Mouse (Mus musculus) thymus, postnatal 14 days (tissue): ENCODE results near the gene Prkce.

Experiments
- DNase-seq: peaks from one replicate; pipeline ENCODE4 v3.0.0; 2021

The Prkce gene

DNA sequence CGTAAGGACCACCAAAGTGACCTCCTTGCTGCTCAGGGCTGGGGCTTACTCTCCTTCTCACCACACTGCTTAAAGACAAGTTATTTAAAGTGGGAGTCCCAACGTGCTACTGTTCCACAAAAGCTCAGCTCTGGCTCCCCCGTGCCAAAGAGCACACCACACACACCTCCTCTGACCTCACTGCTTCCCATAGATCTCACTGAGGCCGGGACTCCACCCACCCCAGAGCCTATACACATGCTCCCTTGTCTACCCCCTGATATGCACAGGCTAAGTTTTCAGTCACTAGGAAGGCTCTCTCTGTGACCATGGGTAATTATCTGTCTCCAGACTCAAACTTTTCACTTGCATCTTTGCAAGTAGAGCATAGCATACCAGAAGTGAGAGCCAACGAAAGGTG, 170.7 kb downstream of the Prkce start:
- DNase-seq = no peak

GRCm38 (mm10) chr17:86344032-86344431, 176.4 kb downstream of the Prkce start:
- no peak for DNase-seq

GRCm38 (mm10) chr17:86345234-86346005, 177.8 kb downstream of the Prkce start:
- no peak for DNase-seq

DNA sequence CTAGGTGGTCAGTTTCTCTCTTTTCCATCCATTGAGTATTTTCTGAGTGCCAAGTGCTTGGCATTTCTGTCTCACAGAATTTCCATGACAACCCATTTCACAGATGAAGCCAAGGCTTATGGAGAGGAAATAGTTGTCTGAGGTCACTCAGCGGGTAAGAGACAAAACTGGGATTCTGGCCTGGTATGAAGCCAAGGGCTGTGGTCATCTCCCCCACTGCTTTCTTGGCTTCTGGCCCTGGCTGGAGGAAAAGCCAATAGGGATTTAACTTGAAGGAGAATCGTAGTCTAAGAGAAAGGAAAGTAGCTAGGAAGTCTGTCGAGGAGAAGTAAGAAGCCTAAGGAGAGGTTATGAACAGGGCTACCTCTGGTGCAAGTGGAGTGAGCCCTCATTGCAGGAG, 182.7 kb downstream of the Prkce start:
- no peak for DNase-seq

DNA sequence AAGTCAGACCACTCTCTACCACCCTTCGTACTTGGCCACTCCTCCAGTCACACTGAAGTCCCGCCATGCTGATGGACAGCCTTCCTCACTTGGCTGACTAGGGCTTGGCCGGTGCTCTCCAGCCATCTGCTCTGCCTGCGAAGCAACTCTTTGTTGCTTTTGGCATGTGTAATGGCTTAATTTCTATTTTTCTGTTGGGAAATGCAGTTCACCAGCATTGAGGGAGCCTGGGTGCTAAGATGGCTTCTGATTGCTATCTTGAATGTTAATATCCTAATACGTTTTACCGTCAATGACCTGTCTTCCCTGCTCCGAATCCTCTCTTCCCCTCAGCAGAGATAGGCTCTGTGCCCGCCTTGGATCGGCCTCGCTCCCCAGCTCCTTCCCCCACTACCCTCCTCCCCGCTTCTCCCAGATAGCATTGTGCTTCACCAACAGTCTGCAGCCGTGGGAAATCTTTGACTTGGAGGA, 183.2 kb downstream of the Prkce start:
- no peak for DNase-seq

GRCm38 (mm10) chr17:86351282-86351681, 183.7 kb downstream of the Prkce start:
- DNase-seq = no peak

DNA sequence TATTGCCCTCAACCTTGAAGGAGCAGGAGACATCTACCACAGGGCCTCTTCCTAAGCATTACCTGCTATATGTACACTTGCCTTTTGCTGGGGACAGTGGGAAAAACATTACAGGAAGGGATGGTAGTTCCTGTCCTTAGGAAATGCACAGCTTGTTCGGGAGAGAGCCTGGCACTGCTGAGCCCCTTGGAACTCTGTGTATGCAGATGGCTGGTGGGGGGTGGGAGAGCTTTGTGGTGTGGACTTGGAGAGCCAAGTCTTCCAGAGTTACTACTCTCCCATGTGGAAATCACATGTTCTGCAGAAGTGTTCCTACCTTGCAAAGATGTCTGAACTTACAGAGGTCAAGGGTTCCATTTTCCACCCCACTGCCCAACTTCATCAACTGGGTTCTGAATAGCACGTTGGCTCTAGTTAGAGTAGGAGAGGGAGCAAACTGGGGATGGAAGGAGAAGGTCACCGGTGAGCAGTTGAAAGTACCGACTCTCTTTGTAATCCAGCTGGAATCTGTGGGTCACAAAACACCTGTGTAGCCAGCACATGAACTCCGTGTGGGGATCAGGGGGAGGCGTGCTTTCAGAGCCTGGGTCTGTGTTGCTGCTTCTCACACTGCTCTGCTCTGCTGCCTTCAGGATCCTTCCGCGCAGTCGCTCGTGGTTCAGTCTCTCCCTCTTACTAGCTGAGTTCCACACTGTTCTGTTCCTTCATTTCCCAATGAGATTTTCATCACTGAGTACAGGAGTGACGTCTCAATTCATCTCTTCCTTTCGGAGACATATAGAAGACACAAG, 184.9 kb downstream of the Prkce start:
- DNase-seq = no peak

- DNase-seq = peak; percentile 56
Observed at GRCm38 (mm10) chr17:86353679-86354078, 186.1 kb downstream of the Prkce start.

DNA sequence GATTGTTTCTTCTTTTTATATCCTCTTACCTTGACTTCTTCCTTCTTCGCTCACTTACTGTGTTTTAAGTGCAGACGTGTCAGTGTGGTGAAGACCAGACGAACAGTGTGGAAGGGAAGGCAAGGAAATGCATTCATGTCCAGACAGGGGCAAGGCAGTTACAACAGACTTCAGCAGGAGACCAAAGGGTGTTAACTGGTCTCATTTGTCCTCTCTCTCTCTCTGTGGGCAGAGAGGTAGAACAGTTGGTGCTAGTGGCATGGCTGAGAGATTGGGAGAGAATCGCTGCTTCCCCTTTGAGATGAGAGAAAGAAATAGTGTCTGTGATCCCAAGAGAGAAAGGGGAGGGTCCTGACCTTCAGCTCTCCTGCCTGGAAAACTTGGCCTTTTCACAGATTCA, 186.5 kb downstream of the Prkce start:
- DNase-seq = no peak

DNA sequence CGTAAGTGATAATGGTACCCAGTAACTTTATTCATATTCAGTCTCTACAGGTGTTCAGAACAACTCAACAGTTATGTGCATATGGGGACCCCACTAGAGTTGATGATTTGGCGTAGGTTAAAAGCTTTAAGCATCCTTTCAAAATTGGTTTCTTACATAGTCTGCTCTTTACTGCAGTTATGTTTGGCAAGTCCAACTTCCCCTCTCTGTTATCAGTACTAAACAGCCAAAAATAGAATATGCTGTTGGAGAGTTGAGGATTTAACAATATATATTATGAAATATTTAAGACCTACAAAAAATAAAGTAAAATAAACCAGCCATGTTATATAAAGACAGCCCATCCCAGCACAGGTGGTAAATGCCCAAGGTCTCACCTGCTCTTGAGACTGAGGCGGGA, 187.3 kb downstream of the Prkce start:
- DNase-seq = no peak

GRCm38 (mm10) chr17:86355318-86355717, 187.7 kb downstream of the Prkce start:
- no peak for DNase-seq

DNA sequence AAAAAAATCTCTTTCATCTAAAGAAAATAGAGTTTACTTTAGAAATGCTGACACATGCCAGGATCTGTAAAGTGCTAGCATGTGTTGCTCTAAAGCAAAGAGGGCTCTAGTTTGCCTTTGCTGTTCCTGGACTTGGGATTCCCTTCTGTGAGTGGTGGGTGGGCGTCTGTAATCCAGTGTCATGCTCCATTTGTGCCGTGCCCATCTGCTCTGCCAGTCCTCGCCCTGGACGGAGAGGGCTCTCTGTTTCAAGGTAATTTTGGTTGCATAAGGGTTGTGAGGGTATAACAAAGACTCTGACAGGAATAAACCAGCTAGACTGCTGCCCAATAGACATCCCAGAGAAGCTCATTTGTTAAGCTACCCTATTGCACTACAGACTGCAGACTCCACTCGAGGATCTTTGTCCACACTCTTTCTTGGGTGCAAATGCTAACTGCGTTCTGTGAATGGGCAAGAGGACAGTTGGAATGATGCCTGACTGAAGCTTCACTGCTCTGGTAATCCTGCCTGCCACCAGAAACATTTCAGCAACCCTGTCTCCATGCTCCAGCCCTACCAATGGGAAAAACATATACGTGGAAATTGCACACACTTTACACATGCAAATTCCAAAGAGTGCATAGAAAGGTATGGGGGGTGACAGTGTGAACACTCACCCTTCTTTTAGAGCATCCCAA, 188.3 kb downstream of the Prkce start:
- no peak for DNase-seq

DNA sequence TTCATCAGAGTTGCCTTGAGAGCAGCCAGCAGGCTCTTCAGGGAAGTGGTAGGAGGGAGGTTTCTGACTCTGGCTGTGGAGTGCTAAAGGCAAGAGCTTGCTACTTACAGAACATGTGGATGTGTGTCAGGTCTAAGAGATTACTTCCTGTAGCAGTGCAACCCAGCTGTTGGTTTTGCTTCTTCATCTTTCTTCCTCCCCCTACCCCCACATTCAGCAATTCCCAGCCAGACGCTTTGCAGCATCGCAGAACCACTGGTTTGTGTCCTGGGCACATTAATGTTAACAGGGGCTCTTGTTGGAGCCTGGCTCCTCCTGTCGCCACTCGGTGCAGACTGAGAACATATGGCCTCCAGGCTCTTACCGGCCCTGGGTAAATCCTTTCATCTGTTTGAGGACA, 190.8 kb downstream of the Prkce start:
- peak; percentile 25 for DNase-seq

DNA sequence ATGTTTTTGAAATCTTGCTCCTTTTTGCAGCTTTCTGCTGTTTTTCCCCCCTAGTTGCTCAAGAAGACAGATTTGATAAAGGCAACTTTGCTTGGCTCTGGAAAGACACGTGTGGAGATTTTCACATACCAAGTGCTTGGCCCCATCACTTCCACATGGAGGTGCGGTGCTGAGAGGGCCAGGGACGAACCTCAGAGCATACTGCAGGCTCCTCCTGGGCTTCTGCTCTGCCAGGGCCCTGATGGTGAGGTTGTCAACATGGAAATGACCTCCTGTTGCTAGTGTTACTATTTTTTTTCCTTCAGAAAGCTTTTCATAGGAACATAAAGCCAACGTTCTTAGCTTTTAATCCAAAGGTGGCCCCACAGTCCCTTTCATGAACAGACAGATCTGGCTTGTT, 191.3 kb downstream of the Prkce start:
- no peak for DNase-seq

DNA sequence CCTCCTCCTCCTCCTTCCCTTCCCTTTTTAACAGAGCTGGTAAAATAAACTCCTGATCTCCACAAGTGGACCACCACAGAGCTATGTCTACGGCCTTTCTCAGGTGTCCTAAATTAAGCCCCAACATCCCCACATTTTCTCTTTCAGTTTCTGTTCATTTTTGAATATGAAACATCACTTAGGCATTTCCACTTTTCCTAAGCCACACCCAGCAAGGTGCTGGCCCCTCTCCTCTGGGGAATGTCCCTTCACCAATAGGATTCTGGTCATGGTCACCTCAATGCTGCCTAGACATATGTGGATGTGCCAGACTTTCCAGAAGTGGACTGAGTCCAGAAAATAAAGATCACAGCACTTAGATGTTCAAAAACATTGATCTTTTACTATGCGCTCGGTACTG, 193.3 kb downstream of the Prkce start:
- no peak for DNase-seq

DNA sequence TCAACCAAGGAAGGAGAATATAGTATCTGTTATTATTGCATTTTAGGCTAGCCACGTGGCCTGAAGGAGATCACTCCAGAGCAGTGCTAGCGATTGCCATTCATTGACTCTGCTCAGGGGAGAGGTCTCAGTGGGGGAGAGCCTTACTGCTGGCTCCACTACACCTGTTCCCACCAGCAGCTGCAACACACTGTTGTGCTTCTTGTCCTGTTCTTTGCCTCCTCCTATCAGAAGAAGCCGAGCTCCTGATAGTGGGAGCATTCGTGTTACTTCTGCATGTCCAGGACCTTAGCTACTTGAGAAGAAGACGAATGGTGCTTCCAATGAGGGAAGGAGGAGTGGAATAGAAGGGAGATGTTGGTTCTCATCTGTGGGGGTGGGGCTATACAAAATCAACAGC, 195.8 kb downstream of the Prkce start:
- no peak for DNase-seq

- DNase-seq = no peak
Observed at GRCm38 (mm10) chr17:86364349-86365075, 196.9 kb downstream of the Prkce start.

DNA sequence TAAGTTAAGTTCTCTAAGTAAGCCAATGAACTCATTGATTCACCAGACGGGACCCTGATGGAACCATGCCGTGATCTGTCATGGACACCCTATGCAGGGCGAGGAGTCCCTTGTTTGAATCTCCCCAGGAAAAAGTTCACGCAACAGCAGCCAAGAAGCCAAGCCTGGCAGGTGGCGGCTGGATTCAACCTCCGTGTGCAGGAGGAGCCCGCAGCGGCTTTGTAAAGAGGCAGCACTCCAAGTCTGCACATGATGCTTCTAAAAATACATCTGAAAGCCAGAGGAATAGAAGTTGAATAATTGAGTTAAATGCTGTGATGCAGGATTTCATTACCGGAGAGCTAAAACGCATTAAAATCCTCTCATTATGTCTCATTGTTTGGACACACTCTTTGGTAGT, 199.3 kb downstream of the Prkce start:
- no peak for DNase-seq

- no peak for DNase-seq
Observed at GRCm38 (mm10) chr17:86367676-86368075, 200.1 kb downstream of the Prkce start.

DNA sequence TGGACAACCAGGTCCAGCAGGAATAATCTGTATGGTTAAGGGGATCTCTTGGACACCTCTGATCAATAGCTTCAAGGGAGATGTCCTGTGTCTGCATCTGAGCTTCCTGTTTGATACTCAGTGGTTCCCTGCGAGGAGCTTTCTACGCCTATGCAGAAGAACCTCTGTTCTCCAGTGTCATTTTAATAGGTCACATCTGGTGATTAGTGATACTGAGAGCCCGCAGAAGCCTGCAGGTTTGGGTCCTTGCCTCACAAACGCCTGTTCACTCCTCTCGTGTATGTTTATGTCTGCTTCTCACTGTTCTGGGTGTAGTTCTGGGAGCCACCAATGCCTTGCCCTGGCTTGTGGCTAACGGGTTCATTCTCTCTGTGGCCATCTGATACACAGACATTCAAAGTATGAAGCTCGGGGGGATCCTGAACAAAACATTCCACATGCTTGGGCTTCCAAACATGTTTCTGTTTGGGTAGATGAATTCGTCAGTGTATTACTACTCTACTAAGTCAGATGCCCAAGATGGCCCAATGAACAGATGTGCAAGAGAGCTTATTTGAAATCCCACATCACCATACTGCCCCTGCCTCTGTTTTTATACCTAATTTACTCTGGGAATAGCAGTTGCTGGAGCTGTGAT, 202.6 kb downstream of the Prkce start:
- no peak for DNase-seq

- DNase-seq = no peak
Observed at GRCm38 (mm10) chr17:86371101-86371561, 203.5 kb downstream of the Prkce start.

GRCm38 (mm10) chr17:86376389-86376788, 208.8 kb downstream of the Prkce start:
- DNase-seq = no peak
